Mouse (Mus musculus) embryo, embryonic 10 days (tissue): Measurements from ENCODE around the gene Pex7.
"Not testable (repeated sequence)": the region's sequence is repeated elsewhere in the genome, so short reads cannot be mapped to it uniquely, and the experiment has no call there.

Source experiments
- DNase-seq: peaks from one replicate; pipeline ENCODE4 v3.0.0-alpha.2; 2015; ENCODE audit warnings: low spot score

Gene Pex7

DNA sequence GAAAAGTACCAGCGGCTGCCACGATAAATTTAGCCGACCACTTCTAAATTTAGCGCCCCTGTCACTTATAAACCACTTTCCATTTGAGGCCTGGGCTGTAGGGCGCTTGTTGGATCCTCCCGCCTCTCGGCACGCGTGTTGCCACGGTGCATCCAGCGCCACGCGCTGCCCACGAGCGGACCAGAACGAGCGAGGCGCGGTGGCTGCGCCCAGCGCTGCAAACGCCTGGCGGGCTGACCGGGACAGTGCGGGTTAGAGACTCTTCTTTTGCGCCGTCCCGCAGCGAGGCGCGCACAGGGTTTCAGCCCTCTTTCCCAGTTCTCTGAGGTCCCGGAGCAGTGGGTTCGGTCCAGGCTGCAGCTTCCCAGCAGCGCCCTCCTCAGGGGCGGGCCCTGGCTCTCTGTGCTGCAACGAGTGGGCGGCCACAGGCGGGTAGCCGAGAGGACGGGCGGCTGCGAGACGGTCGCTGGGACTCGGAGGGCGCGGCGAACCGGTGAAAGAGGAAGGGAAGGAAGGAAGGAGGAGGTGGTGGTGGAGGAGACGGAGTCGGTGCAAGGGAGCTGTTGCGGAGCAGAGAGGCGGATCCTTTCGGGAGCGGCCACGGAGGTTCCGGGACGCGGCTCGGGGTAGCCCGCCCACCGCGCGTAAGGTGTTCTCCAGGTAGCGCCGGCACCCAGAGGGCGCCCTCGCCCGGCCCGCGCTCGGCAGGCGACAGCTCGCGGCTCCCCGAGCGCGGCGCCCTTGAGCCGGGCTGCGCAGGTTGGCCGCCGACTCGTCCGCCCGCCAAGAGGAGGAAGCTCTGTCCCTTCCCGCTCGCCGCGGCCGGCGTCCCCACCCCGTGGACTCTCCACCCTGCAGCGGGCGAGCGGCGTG lies 26.3 kb upstream of the Pex7 start:
- DNase-seq: peak; percentile 75

GRCm38 (mm10) chr10:19932986-19933385 lies 25.5 kb upstream of the Pex7 start:
- no peak for DNase-seq

DNA sequence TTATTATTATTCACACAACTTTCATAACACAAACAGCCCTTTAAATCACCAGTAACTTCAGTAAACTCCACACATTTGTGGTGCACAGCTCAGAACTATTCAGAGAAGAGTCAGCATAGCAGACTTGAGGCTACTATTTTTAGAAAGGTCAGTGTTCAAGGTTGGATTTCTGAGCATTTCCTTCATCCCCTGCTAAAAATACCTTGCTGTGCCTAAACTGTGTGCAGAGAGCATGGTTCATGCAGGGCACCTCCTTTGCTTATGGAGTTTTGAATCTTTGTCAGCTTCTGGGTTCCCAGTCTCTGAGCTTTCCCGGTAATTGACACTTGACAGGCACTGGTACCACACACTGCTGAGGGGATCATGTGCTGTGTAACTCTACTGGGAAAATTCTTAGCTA lies 20.7 kb upstream of the Pex7 start:
- no peak for DNase-seq

DNA sequence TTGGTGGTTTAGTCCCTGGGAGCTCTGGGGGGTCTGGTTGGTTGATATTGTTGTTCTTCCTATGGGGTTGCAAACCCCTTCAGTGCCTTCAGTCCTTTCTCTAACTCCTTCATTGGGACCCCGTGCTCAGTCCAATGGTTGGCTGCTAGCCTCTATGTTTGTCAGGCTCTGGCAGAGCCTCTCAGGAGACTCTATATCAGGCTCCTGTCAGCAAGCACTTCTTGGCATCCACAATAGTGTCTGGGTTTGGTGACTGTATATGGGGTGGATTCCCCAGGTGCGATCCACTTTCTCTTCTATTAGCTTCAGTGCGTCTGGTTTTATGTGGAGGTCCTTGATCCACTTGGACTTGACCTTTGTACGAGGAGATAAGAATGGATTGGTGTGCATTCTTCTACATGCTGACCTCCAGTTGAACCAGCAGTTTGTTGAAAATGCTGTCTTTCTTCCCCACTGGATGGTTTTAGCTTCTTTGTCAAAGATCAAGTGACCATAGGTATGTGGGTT lies 19.0 kb upstream of the Pex7 start:
- not testable (repeated sequence) for DNase-seq

GRCm38 (mm10) chr10:19924256-19924655 lies 16.8 kb upstream of the Pex7 start:
- DNase-seq: no peak

DNA sequence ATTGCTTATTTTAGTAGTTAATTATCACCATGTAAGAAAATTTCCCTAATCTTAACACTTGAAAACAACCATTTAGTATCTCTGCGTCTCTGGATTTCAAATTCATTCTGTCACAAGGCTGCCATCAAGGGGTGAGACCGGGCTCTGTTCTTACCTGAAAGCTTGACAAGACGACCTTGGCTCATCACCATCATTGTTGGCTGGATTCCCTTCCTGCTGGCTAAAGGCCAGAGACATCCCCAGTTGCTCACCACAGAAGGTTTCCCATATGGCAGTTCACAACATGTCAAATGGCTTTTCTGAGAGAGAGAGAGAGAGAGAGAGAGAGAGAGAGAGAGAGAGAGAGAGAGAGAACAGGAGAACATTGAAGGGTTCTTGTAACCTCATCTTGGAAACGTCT lies 14.9 kb upstream of the Pex7 start:
- DNase-seq: no peak

DNA sequence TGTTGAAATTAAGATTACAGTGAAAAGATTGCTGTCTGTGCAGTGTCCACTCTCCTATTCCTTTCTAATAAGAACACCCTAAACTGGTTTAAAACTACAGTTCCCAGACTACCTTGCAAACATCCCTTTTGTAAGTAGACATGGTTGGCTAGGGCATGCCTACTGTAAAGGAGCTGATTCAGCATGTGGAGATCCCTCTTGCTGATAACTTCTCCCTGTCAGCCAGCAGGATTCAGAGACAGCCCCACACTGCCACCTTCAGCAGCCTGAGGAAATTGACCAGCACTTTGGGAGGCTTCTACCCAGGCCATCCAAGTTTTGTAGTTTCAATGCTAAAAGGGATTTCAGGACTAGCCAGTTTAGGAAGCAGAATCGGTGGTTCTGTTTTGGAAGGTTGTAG lies 7.8 kb upstream of the Pex7 start:
- peak; percentile 43 for DNase-seq

- DNase-seq: no peak
Measured at GRCm38 (mm10) chr10:19913806-19914205, 6.3 kb upstream of the Pex7 start.

DNA sequence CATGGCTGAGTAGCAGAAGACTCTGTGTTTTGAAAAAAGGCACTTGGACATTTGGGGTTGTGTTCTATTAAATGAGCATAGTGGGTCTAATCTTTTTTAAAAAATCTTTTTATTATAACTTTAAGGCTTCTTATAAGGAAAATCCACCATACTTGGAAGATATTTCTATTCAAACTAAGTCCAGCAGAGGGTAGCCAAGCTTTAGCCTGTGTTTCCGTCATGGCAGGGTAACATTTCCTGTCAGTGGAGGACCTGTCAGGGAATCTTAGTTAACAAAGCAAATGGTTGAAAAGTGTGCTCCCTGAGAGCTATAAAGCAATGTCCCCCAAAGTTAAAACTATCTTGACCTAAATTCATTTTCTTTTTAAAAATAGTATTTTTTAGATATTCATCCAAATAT lies 4.1 kb upstream of the Pex7 start:
- DNase-seq: peak; percentile 44

DNA sequence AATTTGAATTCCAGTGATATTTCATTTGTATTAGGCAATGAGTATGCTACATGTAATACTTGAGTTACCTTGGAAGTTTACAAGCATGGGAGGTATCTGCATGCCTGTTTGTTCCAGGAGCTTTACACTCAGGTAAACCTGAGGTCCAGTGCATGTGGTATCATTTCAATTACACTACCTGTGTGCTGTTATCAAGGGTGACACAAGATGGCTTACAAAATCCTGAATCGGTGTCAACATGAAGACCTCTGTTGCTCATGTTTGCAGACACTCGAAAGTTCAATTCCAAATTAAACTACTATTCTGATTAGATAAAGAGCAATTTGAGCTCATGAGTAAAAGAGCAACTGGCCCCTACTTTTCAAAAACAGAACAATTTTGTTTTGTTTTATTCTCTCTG lies 3.0 kb upstream of the Pex7 start:
- DNase-seq: no peak

- DNase-seq: no peak
Measured at GRCm38 (mm10) chr10:19908076-19908475, 587 bp upstream of the Pex7 start.

DNA sequence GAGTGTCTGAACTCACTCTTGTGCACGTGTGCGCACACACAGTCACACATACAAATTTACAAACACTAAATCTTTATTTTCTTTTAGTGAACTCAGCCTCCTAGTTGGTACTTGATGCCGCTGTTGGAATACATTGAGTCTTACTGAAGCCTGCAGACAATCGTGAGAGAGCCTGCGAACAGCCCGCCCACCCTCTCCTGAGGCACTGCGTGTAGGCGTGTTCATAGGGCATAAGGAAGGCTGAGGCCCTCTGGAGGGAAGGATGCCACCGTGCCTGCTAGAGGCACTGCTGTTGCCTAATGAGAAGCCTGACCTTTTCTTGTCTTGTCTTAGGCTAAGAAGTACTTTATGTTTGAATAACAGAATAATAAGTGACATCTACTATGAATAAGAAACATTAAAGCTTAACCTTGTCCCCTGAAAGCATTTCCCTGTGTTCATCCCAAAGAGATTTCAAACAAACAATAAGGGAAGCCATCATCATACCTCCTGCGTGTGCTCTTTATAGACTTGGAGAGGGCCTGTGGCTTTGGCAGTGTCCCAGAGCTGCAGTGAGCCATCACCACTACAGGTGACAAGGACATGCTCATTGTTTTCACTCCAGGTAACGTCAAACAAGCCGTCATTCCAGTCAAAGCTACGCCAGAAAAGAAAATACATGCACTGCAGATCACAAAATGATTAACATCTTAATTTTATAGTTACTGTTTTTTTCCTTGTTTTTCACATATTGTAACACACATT lies 3.2 kb downstream of the Pex7 start:
- no peak for DNase-seq

DNA sequence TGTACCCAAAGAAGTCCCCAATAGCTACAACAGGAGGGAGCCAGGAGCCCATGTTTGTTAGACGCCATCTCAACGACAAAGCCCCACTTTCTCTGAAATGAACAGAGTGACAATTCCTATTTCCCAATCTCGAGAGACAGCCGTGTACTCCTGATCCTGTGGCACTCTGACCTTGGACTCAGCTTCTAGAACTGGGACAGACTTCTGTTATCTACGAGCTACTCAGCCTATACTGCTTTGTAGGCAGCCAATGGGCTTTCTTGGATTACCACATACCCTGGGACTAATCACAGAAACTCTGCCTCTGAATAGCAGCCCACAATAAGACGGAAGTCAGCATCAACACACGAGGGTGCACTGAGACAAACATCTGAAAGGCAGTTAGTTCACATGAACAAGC lies 5.5 kb downstream of the Pex7 start:
- DNase-seq: no peak

DNA sequence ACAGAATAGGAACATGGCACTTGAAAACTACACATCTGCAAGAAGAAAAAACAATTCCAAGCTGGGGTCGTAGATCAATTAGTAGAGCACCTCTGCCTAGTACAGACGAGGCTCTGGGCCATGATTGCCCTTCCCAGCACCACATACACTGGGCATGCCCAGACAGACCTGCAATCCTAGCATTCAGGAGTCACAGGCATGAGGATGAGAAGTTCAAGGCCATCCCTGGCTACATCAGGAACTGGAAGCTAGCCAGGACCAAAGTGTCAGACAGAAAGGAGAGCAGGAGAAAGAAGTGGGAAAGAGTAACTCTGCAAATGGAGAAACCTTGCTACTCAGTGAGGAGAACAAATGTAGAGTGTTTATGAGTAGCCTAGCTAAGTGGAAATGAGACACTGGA lies 7.3 kb downstream of the Pex7 start:
- no peak for DNase-seq

DNA sequence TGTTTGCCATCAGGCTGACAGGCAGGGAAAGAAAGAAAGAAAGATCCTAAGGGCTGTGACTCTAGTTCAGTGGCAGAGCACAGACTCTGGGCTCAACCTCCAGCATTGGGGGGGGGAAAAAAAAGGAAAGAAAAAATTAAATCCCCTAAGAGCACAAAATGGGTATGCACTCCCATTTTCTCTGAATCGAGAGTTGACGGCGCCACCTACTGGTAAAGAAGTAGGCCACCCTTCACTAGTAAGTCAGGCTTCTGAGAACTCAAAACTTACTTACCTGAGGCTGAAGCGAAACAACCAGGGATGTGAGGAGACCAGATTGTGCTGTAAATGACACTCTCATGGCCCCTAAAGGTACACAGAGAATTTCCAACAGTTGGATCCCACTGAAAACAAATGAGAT lies 13.5 kb downstream of the Pex7 start:
- DNase-seq: peak; percentile 82

DNA sequence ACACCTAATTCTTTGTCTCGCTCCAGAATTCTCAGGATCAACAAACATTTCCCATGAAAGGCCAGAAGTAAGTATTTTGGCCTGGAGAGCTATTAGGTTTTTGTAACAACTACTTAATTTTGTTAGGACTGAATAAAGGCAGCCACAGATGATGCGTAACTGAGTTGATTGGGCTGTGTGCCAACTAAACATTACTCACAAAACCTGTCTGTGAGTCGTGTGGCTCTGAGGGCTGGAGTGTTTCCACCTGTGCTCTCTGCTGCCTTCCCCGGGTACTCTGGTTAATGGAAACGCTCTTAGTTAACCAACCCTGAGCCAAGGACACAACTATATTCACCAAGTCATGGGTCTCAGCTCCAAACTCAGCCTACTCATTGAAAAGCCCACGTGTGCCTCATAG lies 14.3 kb downstream of the Pex7 start:
- DNase-seq: no peak

DNA sequence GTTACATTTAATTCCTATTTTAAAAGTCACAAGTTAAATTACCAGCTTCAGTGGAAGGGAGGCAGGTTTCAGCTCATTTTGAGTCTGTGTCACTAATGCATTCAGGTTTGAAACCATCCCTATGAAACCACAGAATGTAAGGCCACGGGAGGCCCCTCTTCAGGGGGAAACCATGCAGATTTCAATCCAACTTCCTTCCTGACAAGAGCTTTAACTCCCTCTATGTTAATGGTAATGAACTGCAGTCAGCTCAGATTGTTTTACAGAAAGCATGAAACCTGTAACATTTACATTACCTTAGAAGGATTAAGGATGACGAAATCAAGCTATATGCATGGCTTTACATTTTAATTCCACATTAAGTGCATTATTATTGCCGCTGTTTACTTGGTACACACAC lies 15.8 kb downstream of the Pex7 start:
- DNase-seq: no peak

DNA sequence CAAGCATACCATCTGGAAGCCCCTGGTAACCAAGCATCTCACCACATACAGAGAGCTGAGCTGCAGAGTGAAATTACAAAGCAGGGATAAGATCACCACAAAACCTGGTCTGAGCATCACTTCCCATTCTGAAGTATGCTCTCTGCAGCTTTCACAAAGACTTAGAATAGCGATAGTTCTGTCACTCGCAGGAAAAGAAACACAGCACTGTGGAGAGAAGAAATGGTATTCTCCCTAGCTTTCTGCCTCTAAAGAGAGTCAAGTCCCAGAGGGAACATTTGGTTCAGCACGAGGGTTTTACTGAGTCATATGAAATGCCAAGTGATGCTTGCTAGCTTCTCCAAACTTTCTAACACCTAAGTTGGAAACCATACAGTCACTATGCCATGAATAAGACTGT lies 17.6 kb downstream of the Pex7 start:
- DNase-seq: no peak

DNA sequence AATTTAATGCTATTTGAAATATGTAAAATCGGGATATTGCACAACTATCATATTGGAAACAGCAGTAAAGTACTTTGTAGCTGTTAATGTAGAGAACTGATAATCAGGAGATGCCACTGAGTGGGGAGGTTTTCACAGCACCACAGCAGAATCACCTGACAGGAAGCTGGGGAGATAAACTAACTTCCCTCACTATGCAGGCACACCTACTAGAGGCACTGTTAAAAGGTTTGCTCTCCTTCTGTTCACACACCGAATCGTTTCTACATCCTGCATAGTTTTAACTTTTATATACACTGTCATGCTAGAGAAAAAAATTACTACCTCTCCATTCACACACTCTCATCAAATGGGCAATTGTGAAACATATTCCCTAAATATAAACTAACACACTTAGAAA lies 21.2 kb downstream of the Pex7 start:
- no peak for DNase-seq

GRCm38 (mm10) chr10:19884409-19884808 lies 23.1 kb downstream of the Pex7 start:
- DNase-seq: no peak

DNA sequence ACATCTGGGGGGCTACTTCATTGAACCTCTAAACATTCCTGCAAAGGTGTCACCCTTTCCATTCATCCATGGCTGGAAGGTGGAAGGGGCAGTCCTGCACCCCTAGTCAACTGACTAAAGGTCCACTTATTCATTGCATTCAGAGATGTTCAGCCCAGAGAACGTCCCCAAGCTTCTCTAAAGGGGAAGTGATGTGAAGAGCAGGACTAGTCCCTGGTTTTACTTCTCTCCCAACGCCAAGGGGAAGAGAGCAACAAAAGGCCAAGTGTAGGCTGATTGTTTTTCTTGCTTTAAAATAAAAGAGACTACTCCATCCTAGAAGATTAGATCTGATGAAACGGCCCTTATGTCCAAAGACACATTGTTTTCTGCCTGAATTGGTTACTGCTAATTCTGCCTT lies 27.1 kb downstream of the Pex7 start:
- no peak for DNase-seq

- no peak for DNase-seq
Measured at GRCm38 (mm10) chr10:19879161-19879560, 28.3 kb downstream of the Pex7 start.

GRCm38 (mm10) chr10:19877679-19878078 lies 29.8 kb downstream of the Pex7 start:
- no peak for DNase-seq
